Mouse (Mus musculus) WW6 (cell line): ENCODE measurements around the gene Iars2.
"Not testable (repeated sequence)": the region's sequence is repeated elsewhere in the genome, so short reads cannot be mapped to it uniquely, and the experiment has no call there.

Experiments
- DNase-seq: peaks from one replicate; pipeline ENCODE4 v3.0.0-alpha.2; 2013; ENCODE audit warnings: low read depth, low spot score

Iars2 gene

GRCm38 (mm10) chr1:185331983-185332430, 2.8 kb upstream of the Iars2 start, which contains the start of gene Bpnt1:
Bpnt1 (plus strand) TSS chr1:185332149.
- peak; percentile 70 for DNase-seq

GRCm38 (mm10) chr1:185331364-185331763, 2.2 kb upstream of the Iars2 start:
- no peak for DNase-seq

- no peak for DNase-seq
Measured at GRCm38 (mm10) chr1:185329851-185330250, 655 bp upstream of the Iars2 start.

- not testable (repeated sequence) for DNase-seq
Measured at GRCm38 (mm10) chr1:185327754-185328345, 1.3 kb downstream of the Iars2 start.

GRCm38 (mm10) chr1:185315846-185316568, 13.2 kb downstream of the Iars2 start:
- DNase-seq: no peak

GRCm38 (mm10) chr1:185314546-185314945, 14.7 kb downstream of the Iars2 start:
- no peak for DNase-seq

GRCm38 (mm10) chr1:185311949-185312348, 17.2 kb downstream of the Iars2 start:
- DNase-seq: no peak

- no peak for DNase-seq
Measured at GRCm38 (mm10) chr1:185308908-185309307, 20.3 kb downstream of the Iars2 start.

GRCm38 (mm10) chr1:185308334-185308733, 20.9 kb downstream of the Iars2 start:
- DNase-seq: no peak

- no peak for DNase-seq
Measured at GRCm38 (mm10) chr1:185307645-185308044, 21.6 kb downstream of the Iars2 start.

- DNase-seq: no peak
Measured at GRCm38 (mm10) chr1:185306836-185307235, 22.4 kb downstream of the Iars2 start.

- no peak for DNase-seq
Measured at GRCm38 (mm10) chr1:185302816-185303215, 26.4 kb downstream of the Iars2 start.

- no peak for DNase-seq
Measured at GRCm38 (mm10) chr1:185298496-185298895, 30.7 kb downstream of the Iars2 start.

- DNase-seq: no peak
Measured at GRCm38 (mm10) chr1:185296850-185297249, 32.3 kb downstream of the Iars2 start.

GRCm38 (mm10) chr1:185292646-185293360, 36.4 kb downstream of the Iars2 start:
- no peak for DNase-seq

- DNase-seq: no peak
Measured at GRCm38 (mm10) chr1:185291336-185291735, 37.9 kb downstream of the Iars2 start.

GRCm38 (mm10) chr1:185289231-185289630, 40.0 kb downstream of the Iars2 start:
- DNase-seq: no peak

GRCm38 (mm10) chr1:185287066-185287465, 42.1 kb downstream of the Iars2 start:
- no peak for DNase-seq

- DNase-seq: no peak
Measured at GRCm38 (mm10) chr1:185285171-185285570, 44.0 kb downstream of the Iars2 start.

GRCm38 (mm10) chr1:185284740-185285139, 44.5 kb downstream of the Iars2 start:
- no peak for DNase-seq

- no peak for DNase-seq
Measured at GRCm38 (mm10) chr1:185283247-185283646, 45.9 kb downstream of the Iars2 start.

- DNase-seq: no peak
Measured at GRCm38 (mm10) chr1:185282846-185283245, 46.4 kb downstream of the Iars2 start.
